7 mouse cellular contexts compared by ENCODE assay signal in genomic region chr7:25221102-25221883, GRCm38 (mm10). TPM values are rescaled to one million over a fixed set of nuclear protein-coding genes. Genes with fewer than 3 reads are reported as not detected.
DNase-seq lines count a peak whose midpoint lies in the region; ATAC-seq lines count a peak whose summit lies in the region.

TSS of gene Zfp526 (plus strand) at chr7:25221425.

- peak within 1 kb of the TSS; percentile 80 for H3K4me3 ChIP-seq in intestine, embryonic 15.5 days (replicated peaks)
- peak within 1 kb of the TSS; percentile 81 for H3K4me3 ChIP-seq in midbrain, embryonic 10.5 days

- ATAC-seq in intestine, embryonic 15.5 days = peak; percentile 93

- H3K9me3 ChIP-seq in intestine, embryonic 15.5 days = no peaks in the 10 kb centered on the region
- H3K9me3 ChIP-seq in midbrain, embryonic 10.5 days (replicated peaks) = no peaks in the 10 kb centered on the region

- peaks cover 18% of the 10 kb centered on the region; the same call in 1 of the 2 replicates for H3K36me3 ChIP-seq in intestine, embryonic 15.5 days
- H3K36me3 ChIP-seq in midbrain, embryonic 10.5 days = peaks cover 31% of the 10 kb centered on the region

- peak within 1 kb of the TSS; percentile 95 for H3K4me2 ChIP-seq in intestine, embryonic 15.5 days (replicated peaks)

- WGBS in intestine, embryonic 15.5 days = under 1% methylated on average over 45 of the region's 45 CpGs
- WGBS in midbrain, embryonic 10.5 days = under 1% methylated on average over 44 of the region's 45 CpGs

- intact Hi-C loops in gastrocnemius, postnatal 36 days (cut with DNase I) = no loop called here
- intact Hi-C loops in left cerebral cortex, postnatal 25 days (cut with DNase I) = no loop called here

- DNase-seq in adrenal gland, adult 18-20 months (ENCODE audit: low spot score in 2 of 2) = peak; percentile 93 to 94
- DNase-seq in embryo, embryonic 11 days = peak; percentile 100
- peak; percentile 95 to 98 for DNase-seq in gastrocnemius, postnatal 36 days
- peak; percentile 99 for DNase-seq in left cerebral cortex, postnatal 25 days (ENCODE audit: low spot score in 2 of 2)
- DNase-seq in midbrain, embryonic 10.5 days (ENCODE audit: low spot score) = peak; percentile 98
- peak; percentile 94 for DNase-seq in right cerebral cortex, postnatal 4 days

- peak within 1 kb of the TSS; percentile 92 for H3K27ac ChIP-seq in intestine, embryonic 15.5 days
- H3K27ac ChIP-seq in midbrain, embryonic 10.5 days (replicated peaks) = peak within 1 kb of the TSS; percentile 90

- H3K4me1 ChIP-seq in intestine, embryonic 15.5 days (replicated peaks) = peaks cover 40% of the 10 kb centered on the region
- peaks cover 55% of the 10 kb centered on the region for H3K4me1 ChIP-seq in midbrain, embryonic 10.5 days

- no peaks in the 10 kb centered on the region for H3K27me3 ChIP-seq in intestine, embryonic 15.5 days (replicated peaks)
- H3K27me3 ChIP-seq in midbrain, embryonic 10.5 days (ENCODE audit: low read depth, poor library complexity, severe bottlenecking) = no peaks in the 10 kb centered on the region

- H3K9ac ChIP-seq in intestine, embryonic 15.5 days = peak within 1 kb of the TSS; percentile 79

RNA-seq across cellular contexts. Expression of gene Zfp526, which starts in this region (rescaled TPM):
- total RNA-seq in adrenal gland, adult 18-20 months (2021) = 10 to 100 TPM in 1 of 2 experiments, 1 to 10 TPM in 1; 8.4 to 10.2 TPM
- total RNA-seq in gastrocnemius, postnatal 36 days (2021) = 1 to 10 TPM; 4.1 to 5.5 TPM
- polyA plus RNA-seq in intestine, embryonic 15.5 days (2015; fragmentation: Nextera tagmentation; extraction: Ambion mirVana) = 2.6 and 2.8 TPM in 2 replicates
- total RNA-seq in left cerebral cortex, postnatal 25 days (2021) = 10 to 100 TPM in 1 of 2 experiments, 1 to 10 TPM in 1; 10.0 to 11.1 TPM
- polyA plus RNA-seq in midbrain, embryonic 10.5 days (2016; fragmentation: Nextera tagmentation; extraction: Ambion mirVana) = 2.7 and 2.8 TPM in 2 replicates

Comparison
In these comparisons a context has a peak if more than half of its experiments do, and no peak if none do; other contexts are left out.
1. Peak in every context shown above with its lines: DNase-seq, ATAC-seq, H3K4me3 ChIP-seq and H3K27ac ChIP-seq.